Mouse (Mus musculus): ENCODE results near the gene Qrich1. TPM values are rescaled to one million over a fixed set of nuclear protein-coding genes. Genes with fewer than 3 reads are reported as not detected.
"Not testable (repeated sequence)": the region's sequence is repeated elsewhere in the genome, so short reads cannot be mapped to it uniquely, and the experiment has no call there.

Gene Qrich1
- total RNA-seq, 1 experiment from 2014 or later = 193 TPM

- no peak for ATAC-seq (replicated peaks in 1 of 2; ENCODE audit: insufficient read depth in 1 of 2, low FRiP score in 2 of 2, low TSS enrichment in 1 of 2, low read depth in 1 of 2, poor library complexity in 2 of 2, severe bottlenecking in 2 of 2)
Measured at GRCm38 (mm10) chr9:108600011-108600410, 83.4 kb downstream of the Qrich1 start.

DNA sequence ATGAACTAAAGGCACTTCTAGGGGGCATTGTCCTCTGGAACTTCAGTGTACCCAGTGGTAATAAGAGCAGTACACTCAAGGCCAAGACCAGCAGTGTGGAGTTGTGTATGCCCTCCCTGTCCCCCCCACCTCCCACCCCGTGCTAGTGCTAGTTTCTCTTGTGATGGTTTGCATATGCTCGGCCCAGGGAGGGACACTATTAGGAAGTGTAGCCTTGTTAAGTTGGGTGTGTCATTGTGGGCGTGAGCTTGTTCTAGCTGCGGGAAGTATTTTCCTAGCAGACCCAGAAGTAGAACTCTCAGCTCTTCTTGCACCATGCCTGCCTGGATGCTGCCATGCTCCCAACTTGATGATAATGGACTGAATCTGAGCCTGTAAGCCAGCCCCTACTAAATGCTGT is 85.4 kb downstream of the Qrich1 start:
- no peak for ATAC-seq (replicated peaks in 1 of 2; ENCODE audit: insufficient read depth in 1 of 2, low FRiP score in 2 of 2, low TSS enrichment in 1 of 2, low read depth in 1 of 2, poor library complexity in 2 of 2, severe bottlenecking in 2 of 2)

DNA sequence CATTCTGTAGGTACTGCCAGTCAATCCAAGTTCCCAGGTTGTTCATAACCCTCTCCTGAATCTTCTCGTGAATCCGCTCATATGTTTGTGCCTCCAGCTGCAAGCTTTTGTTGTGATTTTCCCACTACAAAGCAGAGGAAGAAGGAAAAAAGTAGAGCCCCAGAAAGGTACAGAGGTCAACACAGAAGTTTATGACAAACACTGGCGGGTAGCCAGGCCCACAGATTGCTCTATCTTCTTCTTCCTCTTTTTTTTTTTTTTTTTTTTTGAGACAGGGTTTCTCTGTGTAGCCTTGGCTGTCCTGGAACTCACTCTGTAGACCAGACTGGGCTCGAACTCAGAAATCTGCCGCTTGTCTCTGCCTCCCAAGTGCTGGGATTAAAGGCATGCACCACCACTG is 91.3 kb downstream of the Qrich1 start:
- not testable (repeated sequence) for ATAC-seq (replicated peaks in 1 of 2; ENCODE audit: insufficient read depth in 1 of 2, low FRiP score in 2 of 2, low TSS enrichment in 1 of 2, low read depth in 1 of 2, poor library complexity in 2 of 2, severe bottlenecking in 2 of 2)

- ATAC-seq (replicated peaks in 1 of 2; ENCODE audit: insufficient read depth in 1 of 2, low FRiP score in 2 of 2, low TSS enrichment in 1 of 2, low read depth in 1 of 2, poor library complexity in 2 of 2, severe bottlenecking in 2 of 2) = no peak
Measured at GRCm38 (mm10) chr9:108608889-108609288, 92.3 kb downstream of the Qrich1 start.

Other genes starting within 250 kb of the Qrich1 start
- 7.0 and 12.5 TPM in 2 replicates for gene Nicn1, start 226.4 kb upstream of the Qrich1 start, total RNA-seq (2017)
- gene Amt, start 220.0 kb upstream of the Qrich1 start, total RNA-seq (2017) = 1.4 and 1.6 TPM in 2 replicates
- gene Rhoa, start 210.7 kb upstream of the Qrich1 start, total RNA-seq (2017) = 251 and 320 TPM in 2 replicates
- gene Tcta, start 210.6 kb upstream of the Qrich1 start, total RNA-seq (2017) = 8.5 and 9.7 TPM in 2 replicates
- gene Gpx1, start 177.9 kb upstream of the Qrich1 start, total RNA-seq (2017) = 711 and 1,132 TPM in 2 replicates
- gene Usp4, start 169.0 kb upstream of the Qrich1 start, total RNA-seq (2017) = 54.7 and 65.7 TPM in 2 replicates
- 1.3 and 2.9 TPM in 2 replicates for gene 1700102P08Rik, start 124.0 kb upstream of the Qrich1 start, total RNA-seq (2017)
- 0.69 and 1.7 TPM in 2 replicates for gene Ccdc36, start 88.3 kb upstream of the Qrich1 start, total RNA-seq (2017)
- gene BC048562, start 80.3 kb upstream of the Qrich1 start, total RNA-seq (2017) = not detected in 2 replicates
- gene Ccdc71, start 56.3 kb upstream of the Qrich1 start, total RNA-seq (2017) = 13.4 and 13.8 TPM in 2 replicates
- gene Klhdc8b, start 55.2 kb upstream of the Qrich1 start, total RNA-seq (2017) = 12.1 and 18.6 TPM in 2 replicates
- gene Lamb2, start 37.1 kb upstream of the Qrich1 start, total RNA-seq (2017) = 1.8 and 6.4 TPM in 2 replicates
- gene Usp19, start 26.2 kb upstream of the Qrich1 start, total RNA-seq (2017) = 73.6 and 74.6 TPM in 2 replicates
- 150 and 153 TPM in 2 replicates for gene Qars, start 9.1 kb upstream of the Qrich1 start, total RNA-seq (2017)
- gene Impdh2, start 43.5 kb downstream of the Qrich1 start, total RNA-seq (2017) = 320 and 384 TPM in 2 replicates
- gene Ndufaf3, start 50.6 kb downstream of the Qrich1 start, total RNA-seq (2017) = 11.1 and 15.9 TPM in 2 replicates
- 39.5 and 54.8 TPM in 2 replicates for gene Dalrd3, start 53.1 kb downstream of the Qrich1 start, total RNA-seq (2017)
- 28.8 and 35.4 TPM in 2 replicates for gene Wdr6, start 61.9 kb downstream of the Qrich1 start, total RNA-seq (2017)
- 2.1 and 5.4 TPM in 2 replicates for gene P4htm, start 80.9 kb downstream of the Qrich1 start, total RNA-seq (2017)
- 69.7 and 70.8 TPM in 2 replicates for gene Arih2, start 132.6 kb downstream of the Qrich1 start, total RNA-seq (2017)
- 40.5 and 43.7 TPM in 2 replicates for gene Slc25a20, start 145.3 kb downstream of the Qrich1 start, total RNA-seq (2017)
- 21.9 and 29.5 TPM in 2 replicates for gene Prkar2a, start 172.5 kb downstream of the Qrich1 start, total RNA-seq (2017)

Measured in hematopoietic stem cell, adult 5-6 weeks (primary cell).